Mouse (Mus musculus) forebrain, postnatal 0 days (tissue): ENCODE data around the gene Msh5. TPM values are rescaled to one million over a fixed set of nuclear protein-coding genes. Genes with fewer than 3 reads are reported as not detected.
A peak's percentile ranks its signal among the peaks of the same experiment; 100 is the strongest.

Source experiments
- ATAC-seq: fragments of 200-750 bp; cut with Nextera tagmentation; 2 replicates; pipeline ENCODE4 v1.8.0; 2017; ENCODE audit warnings: mild to moderate bottlenecking, moderate library complexity
- DNase-seq: peaks from one replicate; pipeline ENCODE4 v3.0.0-alpha.2; 2015
- H3K27ac ChIP-seq: fragments of 300-500 bp; sonication (generic); 2 replicates; pipeline ENCODE4 v1.5.1; 2014; ENCODE audit warnings: low read depth, mild to moderate bottlenecking, antibody characterized with exemption, low read length, moderate library complexity, mixed read lengths
- H3K27me3 ChIP-seq: fragments of 300-500 bp; sonication (generic); 2 replicates; pipeline ENCODE4 v1.6.1; 2014; ENCODE audit warnings: mild to moderate bottlenecking, low read length, mixed read lengths; ENCODE audit not compliant: insufficient read depth
- H3K36me3 ChIP-seq: fragments of 300-500 bp; sonication (generic); 2 replicates; pipeline ENCODE4 v1.6.1; 2014; ENCODE audit warnings: mild to moderate bottlenecking, moderate library complexity; ENCODE audit not compliant: insufficient read depth
- H3K4me1 ChIP-seq: fragments of 300-500 bp; sonication (generic); 2 replicates; pipeline ENCODE4 v1.6.1; 2014; ENCODE audit warnings: antibody characterized with exemption; ENCODE audit not compliant: insufficient read depth
- H3K4me2 ChIP-seq: fragments of 300-500 bp; sonication (generic); 2 replicates; pipeline ENCODE4 v1.6.1; 2014; ENCODE audit warnings: low read depth, mild to moderate bottlenecking, moderate library complexity
- H3K4me3 ChIP-seq: fragments of 300-500 bp; sonication (generic); 2 replicates; pipeline ENCODE4 v1.5.1; 2014; ENCODE audit warnings: low read depth, low read length, mixed read lengths
- H3K9ac ChIP-seq: fragments of 300-500 bp; sonication (generic); 2 replicates; pipeline ENCODE4 v1.6.1; 2014; ENCODE audit warnings: mild to moderate bottlenecking
- H3K9me3 ChIP-seq: fragments of 300-500 bp; sonication (generic); 2 replicates; pipeline ENCODE4 v1.6.1; 2016; ENCODE audit warnings: low read length
- CTCF ChIP-seq: sonication (generic); IDR thresholded peaks from 2 replicates; pipeline ENCODE4 v1.5.1; 2016; ENCODE audit warnings: antibody characterized with exemption, control low read depth, low read depth
- WGBS: fragments of 180-500 bp; shearing (Covaris S2); extraction: QIAGEN DNeasy Blood & Tissue Kit; methylation state at CpG from one replicate; pipeline ENCODE4 v1.1.7; 2014; 5-methylcytosine and 5-hydroxymethylcytosine counted together
- polyA plus RNA-seq: library from polyadenylated mRNA; unstranded; fragments of >200 nt; fragmentation: Nextera tagmentation; extraction: Ambion mirVana; gene quantifications from 2 replicates; pipeline ENCODE4 v1.2.1, GENCODE M21; 2015
- total RNA-seq: library from RNA; depleted of rRNA; stranded (reverse); fragments of >200 nt; gene quantifications from 2 replicates; pipeline ENCODE4 v1.2.3, GENCODE M21; 2014

Gene Msh5
- total and polyA plus RNA-seq, 2 experiments from 2014 or later, result 1.1 to 1.3 TPM

DNA sequence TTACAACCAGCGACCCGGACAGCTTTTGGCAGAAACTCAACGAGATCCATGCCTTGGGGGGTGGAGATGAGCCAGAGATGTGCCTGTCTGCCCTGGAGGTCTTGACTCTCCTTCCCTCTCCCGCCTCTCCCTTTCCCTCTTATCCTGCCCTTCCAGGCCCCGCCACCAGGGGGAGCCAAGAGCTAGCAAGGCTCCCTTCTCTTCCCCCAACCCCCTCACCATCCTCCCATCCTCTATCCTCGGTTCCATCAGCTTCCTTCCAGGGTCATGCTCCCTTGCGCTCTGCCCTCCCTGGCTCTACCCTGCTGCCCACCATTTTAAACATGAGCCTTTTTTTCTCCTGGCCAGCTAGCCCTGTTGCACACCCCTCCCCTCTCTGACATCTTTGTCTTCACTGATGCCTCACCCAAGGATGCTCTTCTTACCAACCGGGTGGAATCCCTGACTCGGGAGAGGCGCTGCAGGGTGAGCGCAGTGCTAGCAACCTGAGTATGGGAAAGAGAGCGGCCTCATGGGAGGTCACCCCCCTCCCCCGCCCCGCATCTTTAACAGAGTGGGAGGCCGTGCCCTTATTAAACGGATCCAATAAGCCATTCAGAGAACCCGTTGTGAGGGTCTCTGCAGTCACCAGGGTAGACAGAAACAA is 25.3 kb downstream of the Msh5 start:
- DNase-seq (peak; percentile 77), ATAC-seq (peak; percentile 66)
- H3K27ac ChIP-seq, result peak overlapping the region; percentile 21; the same call in 1 of the 2 replicates
- peak; percentile 95 for TF ChIP-seq CTCF
- H3K4me3 ChIP-seq, result no peak overlapping the region
- H3K27me3 ChIP-seq, result no peaks in the 10 kb centered on the region; the same call in 1 of the 2 replicates
- peaks cover 4% of the 10 kb centered on the region; the same call in 1 of the 2 replicates for H3K4me1 ChIP-seq
- no peaks in the 10 kb centered on the region for H3K9me3 ChIP-seq
- 6% methylated on average over 17 of the region's 17 CpGs for WGBS
- peaks cover 4% of the 10 kb centered on the region; the same call in 1 of the 2 replicates for H3K36me3 ChIP-seq
- no peak overlapping the region for H3K9ac ChIP-seq
- 0 out of 2 replicates have a peak overlapping the region, but pooled peaks have one; percentile 10 for H3K4me2 ChIP-seq

DNA sequence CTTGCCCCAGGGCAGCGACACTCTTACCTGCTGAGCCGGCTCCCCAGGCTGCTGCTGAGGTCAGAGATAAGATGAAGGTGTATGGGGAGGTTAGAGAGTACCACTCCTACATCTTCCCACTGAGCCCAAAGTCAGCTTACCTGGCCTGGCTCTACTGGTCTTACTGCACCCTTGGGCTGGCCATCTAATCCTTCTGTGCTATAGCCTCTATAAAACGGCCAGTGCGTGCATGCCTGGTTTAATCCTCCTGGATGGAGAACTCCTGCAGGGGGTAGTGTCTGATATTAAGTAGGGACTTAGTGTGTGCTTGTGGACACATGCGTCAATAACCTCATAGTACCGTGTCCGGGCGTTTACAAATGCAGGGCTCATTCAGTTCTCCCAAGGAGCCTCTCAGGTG is 26.0 kb downstream of the Msh5 start:
- H3K27ac ChIP-seq, result no peak overlapping the region
- no peaks in the 10 kb centered on the region for H3K9me3 ChIP-seq
- H3K36me3 ChIP-seq, result peaks cover 10% of the 10 kb centered on the region
- DNase-seq, result no peak
- WGBS, result 82% methylated on average over 8 of the region's 8 CpGs
- H3K4me1 ChIP-seq, result peaks cover 4% of the 10 kb centered on the region; the same call in 1 of the 2 replicates
- TF ChIP-seq CTCF, result no peak
- H3K27me3 ChIP-seq, result no peaks in the 10 kb centered on the region; the same call in 1 of the 2 replicates
- no peak overlapping the region for H3K4me3 ChIP-seq
- H3K9ac ChIP-seq, result no peak overlapping the region
- H3K4me2 ChIP-seq, result no peak overlapping the region
- ATAC-seq, result no peak

- DNase-seq, result no peak
- H3K9me3 ChIP-seq, result no peaks in the 10 kb centered on the region
- H3K4me3 ChIP-seq, result no peak overlapping the region
- no peak for ATAC-seq
- H3K27me3 ChIP-seq, result no peaks in the 10 kb centered on the region; the same call in 1 of the 2 replicates
- no peak overlapping the region for H3K27ac ChIP-seq
- no peak overlapping the region for H3K9ac ChIP-seq
- H3K4me1 ChIP-seq, result peaks cover 4% of the 10 kb centered on the region; the same call in 1 of the 2 replicates
- TF ChIP-seq CTCF, result no peak
- peaks cover 17% of the 10 kb centered on the region for H3K36me3 ChIP-seq
- 74% methylated on average over 11 of the region's 11 CpGs for WGBS
- H3K4me2 ChIP-seq, result no peak overlapping the region
Observed at GRCm38 (mm10) chr17:35019894-35020293, 26.7 kb downstream of the Msh5 start.

- Histone ChIP-seq H3K4me1 (peaks cover 4% of the 10 kb centered on the region; the same call in 1 of the 2 replicates), H3K9ac (no peak overlapping the region), H3K4me2 (no peak overlapping the region), H3K27me3 (no peaks in the 10 kb centered on the region; the same call in 1 of the 2 replicates), H3K4me3 (no peak overlapping the region), H3K27ac (no peak overlapping the region), H3K9me3 (no peaks in the 10 kb centered on the region), H3K36me3 (peaks cover 34% of the 10 kb centered on the region)
- no peak for TF ChIP-seq CTCF
- ATAC-seq (no peak), DNase-seq (no peak)
- 81% methylated on average over 3 of the region's 3 CpGs for WGBS
Observed at GRCm38 (mm10) chr17:35018171-35018570, 28.4 kb downstream of the Msh5 start.

- H3K4me3 ChIP-seq, result no peak overlapping the region
- no peak for TF ChIP-seq CTCF
- H3K9ac ChIP-seq, result no peak overlapping the region
- no peaks in the 10 kb centered on the region; the same call in 1 of the 2 replicates for H3K27me3 ChIP-seq
- no peak for DNase-seq
- no peak for ATAC-seq
- H3K36me3 ChIP-seq, result peaks cover 39% of the 10 kb centered on the region
- whole genome bisulfite sequencing, result 73% methylated on average over 14 of the region's 14 CpGs
- no peaks in the 10 kb centered on the region for H3K9me3 ChIP-seq
- H3K4me2 ChIP-seq, result no peak overlapping the region
- H3K27ac ChIP-seq, result no peak overlapping the region
- peaks cover 4% of the 10 kb centered on the region; the same call in 1 of the 2 replicates for H3K4me1 ChIP-seq
Observed at GRCm38 (mm10) chr17:35017706-35018030, 28.9 kb downstream of the Msh5 start.

DNA sequence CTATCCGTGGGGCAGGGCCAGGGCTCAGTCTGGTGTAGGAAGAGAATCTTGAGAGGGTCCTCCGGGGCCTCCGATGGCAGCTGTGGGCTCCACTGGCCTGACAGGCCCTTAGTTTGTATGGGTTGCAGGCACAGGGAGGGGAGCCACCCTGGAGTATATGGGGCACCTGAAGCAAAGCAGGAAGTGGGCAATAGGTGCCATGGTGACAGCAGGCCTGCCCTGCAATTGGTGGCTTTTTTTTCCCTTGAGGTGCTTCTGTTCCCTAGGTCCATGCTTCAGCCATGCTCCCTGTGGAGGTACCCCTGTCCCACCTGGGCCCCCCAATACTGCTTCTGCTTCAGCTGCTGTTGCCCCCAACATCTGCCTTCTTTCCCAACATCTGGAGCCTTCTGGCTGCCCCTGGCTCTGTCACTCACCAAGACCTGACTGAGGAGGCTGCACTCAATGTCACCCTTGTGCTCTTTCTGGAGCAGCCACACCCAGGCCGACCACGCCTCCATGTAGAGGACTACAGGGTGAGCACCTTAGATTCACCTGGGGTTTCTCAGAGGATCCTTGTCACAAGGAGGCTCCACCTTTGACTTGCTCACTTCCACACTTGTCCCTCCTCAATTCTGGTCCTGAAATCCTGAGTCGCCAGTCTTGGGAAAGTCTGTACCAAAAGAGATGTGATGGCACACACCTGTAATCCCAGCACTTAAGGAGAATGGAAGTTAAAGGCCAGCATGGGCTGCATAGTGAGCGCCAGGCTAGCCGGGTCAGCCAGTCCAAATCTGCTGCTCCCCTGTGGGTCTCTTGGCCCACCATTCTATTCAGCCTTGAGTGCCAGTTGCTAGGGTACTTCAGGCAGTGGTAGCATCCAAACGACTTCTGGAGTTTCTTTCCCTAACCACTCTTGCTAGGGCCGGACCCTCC is 29.5 kb downstream of the Msh5 start:
- Histone ChIP-seq H3K27me3 (no peaks in the 10 kb centered on the region; the same call in 1 of the 2 replicates), H3K27ac (no peak overlapping the region)

More for the DNA sequence above, 29.5 kb downstream of the Msh5 start:
- Histone ChIP-seq H3K4me3 (no peak overlapping the region), H3K9me3 (no peaks in the 10 kb centered on the region), H3K4me1 (peaks cover 4% of the 10 kb centered on the region; the same call in 1 of the 2 replicates), H3K36me3 (peaks cover 45% of the 10 kb centered on the region), H3K9ac (no peak overlapping the region), H3K4me2 (no peak overlapping the region)
- DNase-seq (no peak), ATAC-seq (no peak)
- 78% methylated on average over 10 of the region's 10 CpGs for WGBS
- TF ChIP-seq CTCF, result no peak
